Mouse (Mus musculus): ENCODE results near the gene Crb1.

GRCm38 (mm10) chr1:139301830-139302229 is 75.1 kb downstream of the Crb1 start:
- TF ChIP-seq CTCF (IDR thresholded peaks at IDR 0.05; ENCODE audit: insufficient read depth, low read length) (no peak), POLR2A (IDR thresholded peaks at IDR 0.05; ENCODE audit: borderline replicate concordance, extremely low read depth, low read depth, low read length) (no peak)
